Mouse (Mus musculus) embryonic facial prominence, embryonic 11.5 days (tissue): ENCODE results near the gene Gm10715. TPM values are rescaled to one million over a fixed set of nuclear protein-coding genes. Genes with fewer than 3 reads are reported as not detected.
"Not testable (repeated sequence)": the region's sequence is repeated elsewhere in the genome, so short reads cannot be mapped to it uniquely, and the experiment has no call there.

Experiments
- ATAC-seq: fragments of 200-750 bp; cut with Nextera tagmentation; replicated peaks from 2 replicates; pipeline ENCODE4 v1.8.0; 2017; ENCODE audit warnings: low read depth; ENCODE audit not compliant: insufficient number of reproducible peaks, low FRiP score, low TSS enrichment
- DNase-seq: peaks from one replicate; pipeline ENCODE4 v3.0.0-alpha.2; 2015; ENCODE audit warnings: low spot score
- H3K27ac ChIP-seq: fragments of 300-500 bp; sonication (generic); replicated peaks from 2 replicates; pipeline ENCODE4 v1.5.1; 2014; ENCODE audit warnings: mild to moderate bottlenecking, low read depth, low read length, control low read depth
- H3K27me3 ChIP-seq: fragments of 300-500 bp; sonication (generic); 2 replicates; pipeline ENCODE4 v1.6.1; 2014; ENCODE audit warnings: mild to moderate bottlenecking, low read length, moderate library complexity, mixed read lengths; ENCODE audit not compliant: control insufficient read depth, insufficient read depth
- H3K36me3 ChIP-seq: fragments of 300-500 bp; sonication (generic); replicated peaks from 2 replicates; pipeline ENCODE4 v1.6.1; 2014; ENCODE audit warnings: low read depth, mild to moderate bottlenecking, low read length, moderate library complexity, mixed read lengths; ENCODE audit not compliant: control insufficient read depth, insufficient read depth
- H3K4me1 ChIP-seq: fragments of 300-500 bp; sonication (generic); 2 replicates; pipeline ENCODE4 v1.6.1; 2014; ENCODE audit warnings: low read length, mixed read lengths; ENCODE audit not compliant: control insufficient read depth, insufficient read depth
- H3K4me2 ChIP-seq: fragments of 300-500 bp; sonication (generic); 2 replicates; pipeline ENCODE4 v1.6.1; 2014; ENCODE audit warnings: low read depth, mild to moderate bottlenecking, control low read depth, low read length, moderate library complexity
- H3K4me3 ChIP-seq: fragments of 300-500 bp; sonication (generic); 2 replicates; pipeline ENCODE4 v1.5.1; 2014; ENCODE audit warnings: low read depth, low read length, control low read depth
- H3K9ac ChIP-seq: fragments of 300-500 bp; sonication (generic); replicated peaks from 2 replicates; pipeline ENCODE4 v1.6.1; 2014; ENCODE audit warnings: mild to moderate bottlenecking, control low read depth, low read length
- H3K9me3 ChIP-seq: fragments of 300-500 bp; sonication (generic); replicated peaks from 2 replicates; pipeline ENCODE4 v1.6.1; 2016; ENCODE audit warnings: mild to moderate bottlenecking, low read length, inconsistent platforms, mixed read lengths; ENCODE audit not compliant: control insufficient read depth
- whole genome bisulfite sequencing: fragments of 180-500 bp; shearing (Covaris S2); extraction: QIAGEN DNeasy Blood & Tissue Kit; methylation state at CpG from one replicate; pipeline ENCODE4 v1.1.7; 2014; 5-methylcytosine and 5-hydroxymethylcytosine counted together
- polyA plus RNA-seq: library from polyadenylated mRNA; unstranded; fragments of >200 nt; fragmentation: Nextera tagmentation; extraction: Ambion mirVana; gene quantifications from 2 replicates; pipeline ENCODE4 v1.2.1, GENCODE M21; 2014

Gm10715 gene
- polyA plus RNA-seq, 1 experiment from 2014 or later = not detected

DNA sequence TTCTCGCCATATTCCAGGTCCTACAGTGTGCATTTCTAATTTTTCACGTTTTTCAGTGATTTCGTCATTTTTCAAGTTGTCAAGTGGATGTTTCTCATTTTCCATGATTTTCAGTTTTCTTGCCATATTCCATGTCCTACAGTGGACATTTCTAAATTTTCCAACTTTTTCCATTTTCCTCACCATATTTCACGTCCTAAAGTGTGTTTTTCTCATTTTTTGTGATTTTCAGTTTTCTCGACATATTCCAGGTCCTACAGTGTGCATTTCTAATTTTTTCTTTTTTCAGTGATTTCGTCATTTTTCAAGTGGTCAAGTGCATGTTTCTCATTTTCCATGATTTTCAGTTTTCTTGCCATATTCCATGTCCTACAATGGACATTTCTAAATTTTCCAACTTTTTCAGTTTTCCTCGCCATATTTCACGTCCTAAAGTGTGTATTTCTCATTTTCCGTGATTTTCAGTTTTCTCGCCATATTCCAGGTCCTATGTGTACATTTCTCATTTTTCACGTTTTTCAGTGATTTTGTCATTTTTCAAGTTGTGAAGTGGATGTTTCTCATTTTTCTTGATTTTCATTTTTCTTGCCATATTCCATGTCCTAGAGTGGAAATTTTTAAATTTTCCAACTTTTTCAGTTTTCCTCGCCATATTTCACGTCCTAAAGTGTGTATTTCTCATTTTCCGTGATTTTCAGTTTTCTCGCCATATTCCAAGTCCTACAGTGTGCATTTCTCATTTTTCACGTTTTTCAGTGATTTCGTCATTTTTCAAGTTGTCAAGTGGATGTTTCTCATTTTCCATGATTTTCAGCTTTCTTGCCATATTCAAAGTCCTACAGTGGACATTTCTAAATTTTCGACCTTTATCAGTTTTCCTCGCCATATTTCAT is 16.6 kb upstream of the Gm10715 start:
- not testable (repeated sequence) for H3K4me1 ChIP-seq, H3K27ac ChIP-seq, H3K9ac ChIP-seq, H3K27me3 ChIP-seq, H3K36me3 ChIP-seq, DNase-seq, H3K4me3 ChIP-seq, H3K9me3 ChIP-seq, H3K4me2 ChIP-seq
- WGBS = 81% methylated on average over 11 of the region's 19 CpGs
- 0 out of 2 replicates have a peak, but pooled peaks have one; percentile 62 for ATAC-seq

DNA sequence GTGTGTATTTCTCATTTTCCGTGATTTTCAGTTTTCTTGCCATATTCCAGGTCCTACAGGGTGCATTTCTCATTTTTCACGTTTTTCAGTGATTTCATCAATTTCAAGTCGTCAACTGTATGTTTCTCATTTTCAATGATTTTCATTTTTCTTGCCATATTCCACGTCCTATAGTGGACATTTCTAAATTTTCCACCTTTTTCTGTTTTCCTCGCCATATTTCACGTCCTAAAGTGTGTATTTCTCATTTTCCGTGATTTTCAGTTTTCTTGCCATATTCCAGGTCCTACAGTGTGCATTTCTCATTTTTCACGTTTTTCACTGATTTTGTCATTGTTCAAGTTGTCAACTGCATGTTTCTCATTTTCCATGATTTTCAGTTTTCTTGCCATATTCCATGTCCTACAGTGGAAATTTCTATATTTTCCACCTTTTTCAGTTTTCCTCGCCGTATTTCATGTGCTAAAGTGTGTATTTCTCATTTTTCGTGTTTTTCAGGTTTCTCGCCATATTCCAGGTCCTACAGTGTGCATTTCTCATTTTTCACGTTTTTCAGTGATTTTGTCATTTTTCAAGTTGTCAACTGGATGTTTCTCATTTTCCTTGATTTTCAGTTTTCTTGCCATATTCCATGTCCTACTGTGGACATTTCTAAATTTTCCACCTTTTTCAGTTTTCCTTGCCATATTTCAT is 14.2 kb upstream of the Gm10715 start:
- H3K27me3 ChIP-seq, H3K36me3 ChIP-seq, ATAC-seq, H3K27ac ChIP-seq, H3K4me3 ChIP-seq, H3K9ac ChIP-seq, H3K4me2 ChIP-seq, H3K9me3 ChIP-seq, H3K4me1 ChIP-seq: not testable (repeated sequence)
- DNase-seq = peak; percentile 1
- WGBS = 67% methylated on average over 9 of the region's 13 CpGs

DNA sequence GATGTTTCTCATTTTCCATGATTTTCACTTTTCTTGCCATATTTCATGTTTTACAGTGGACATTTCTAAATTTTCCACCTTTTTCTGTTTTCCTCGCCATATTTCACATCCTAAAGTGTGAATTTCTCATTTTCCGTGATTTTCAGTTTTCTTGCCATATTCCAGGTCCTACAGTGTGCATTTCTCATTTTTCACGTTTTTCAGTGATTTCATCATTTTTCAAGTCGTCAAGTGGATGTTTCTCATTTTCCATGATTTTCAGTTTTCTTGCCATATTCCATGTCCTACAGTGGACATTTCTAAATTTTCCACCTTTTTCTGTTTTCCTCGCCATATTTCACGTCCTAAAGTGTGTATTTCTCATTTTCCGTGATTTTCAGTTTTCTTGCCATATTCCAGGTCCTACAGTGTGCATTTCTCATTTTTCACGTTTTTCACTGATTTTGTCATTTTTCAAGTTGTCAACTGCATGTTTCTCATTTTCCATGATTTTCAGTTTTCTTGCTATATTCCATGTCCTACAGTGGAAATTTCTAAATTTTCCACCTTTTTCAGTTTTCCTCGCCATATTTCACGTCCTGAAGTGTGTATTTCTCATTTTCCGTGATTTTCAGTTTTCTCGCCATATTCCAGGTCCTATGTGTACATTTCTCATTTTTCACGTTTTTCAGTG is 13.2 kb upstream of the Gm10715 start, which contains the start of gene Gm10718:
Gm10718 (plus strand) TSS at position 236 of the 673 bp plus-strand sequence.
- H3K27me3 ChIP-seq, DNase-seq, H3K4me3 ChIP-seq, H3K27ac ChIP-seq, H3K9me3 ChIP-seq, H3K36me3 ChIP-seq, H3K4me2 ChIP-seq, ATAC-seq, H3K4me1 ChIP-seq, H3K9ac ChIP-seq: not testable (repeated sequence)
- 69% methylated on average over 9 of the region's 13 CpGs for WGBS

DNA sequence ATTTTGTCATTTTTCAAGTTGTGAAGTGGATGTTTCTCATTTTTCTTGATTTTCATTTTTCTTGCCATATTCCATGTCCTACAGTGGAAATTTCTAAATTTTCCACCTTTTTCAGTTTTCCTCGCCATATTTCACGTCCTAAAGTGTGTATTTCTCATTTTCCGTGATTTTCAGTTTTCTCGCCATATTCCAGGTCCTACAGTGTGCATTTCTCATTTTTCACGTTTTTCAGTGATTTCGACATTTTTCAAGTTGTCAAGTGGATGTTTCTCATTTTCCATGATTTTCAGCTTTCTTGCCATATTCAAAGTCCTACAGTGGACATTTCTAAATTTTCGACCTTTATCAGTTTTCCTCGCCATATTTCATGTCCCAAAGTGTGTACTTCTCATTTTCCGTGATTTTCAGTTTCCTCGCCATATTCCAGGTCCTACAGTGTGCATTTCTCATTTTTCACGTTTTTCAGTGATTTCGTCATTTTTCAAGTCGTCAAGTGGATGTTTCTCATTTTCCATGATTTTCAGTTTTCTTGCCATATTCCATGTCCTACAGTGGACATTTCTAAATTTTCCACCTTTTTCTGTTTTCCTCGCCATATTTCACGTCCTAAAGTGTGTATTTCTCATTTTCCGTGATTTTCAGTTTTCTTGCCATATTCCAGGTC is 12.6 kb upstream of the Gm10715 start:
- not testable (repeated sequence) for H3K4me3 ChIP-seq, H3K27ac ChIP-seq, H3K9ac ChIP-seq, ATAC-seq, DNase-seq, H3K4me2 ChIP-seq, H3K27me3 ChIP-seq, H3K4me1 ChIP-seq, H3K36me3 ChIP-seq, H3K9me3 ChIP-seq
- WGBS = 62% methylated on average over 14 of the region's 16 CpGs

DNA sequence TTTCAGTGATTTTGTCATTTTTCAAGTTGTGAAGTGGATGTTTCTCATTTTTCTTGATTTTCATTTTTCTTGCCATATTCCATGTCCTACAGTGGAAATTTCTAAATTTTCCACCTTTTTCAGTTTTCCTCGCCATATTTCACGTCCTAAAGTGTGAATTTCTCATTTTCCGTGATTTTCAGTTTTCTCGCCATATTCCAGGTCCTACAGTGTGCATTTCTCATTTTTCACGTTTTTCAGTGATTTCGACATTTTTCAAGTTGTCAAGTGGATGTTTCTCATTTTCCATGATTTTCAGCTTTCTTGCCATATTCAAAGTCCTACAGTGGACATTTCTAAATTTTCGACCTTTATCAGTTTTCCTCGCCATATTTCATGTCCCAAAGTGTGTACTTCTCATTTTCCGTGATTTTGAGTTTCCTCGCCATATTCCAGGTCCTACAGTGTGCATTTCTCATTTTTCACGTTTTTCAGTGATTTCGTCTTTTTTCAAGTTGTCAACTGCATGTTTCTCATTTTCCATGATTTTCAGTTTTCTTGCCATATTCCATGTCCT is 11.7 kb upstream of the Gm10715 start, which contains the start of gene Gm10717:
Gm10717 (plus strand) TSS at position 506 of the 556 bp plus-strand sequence.
- H3K9ac ChIP-seq, H3K4me2 ChIP-seq, H3K4me1 ChIP-seq, H3K9me3 ChIP-seq, H3K36me3 ChIP-seq, H3K27me3 ChIP-seq, ATAC-seq, H3K27ac ChIP-seq, H3K4me3 ChIP-seq, DNase-seq: not testable (repeated sequence)
- WGBS = 72% methylated on average over 12 of the region's 12 CpGs

DNA sequence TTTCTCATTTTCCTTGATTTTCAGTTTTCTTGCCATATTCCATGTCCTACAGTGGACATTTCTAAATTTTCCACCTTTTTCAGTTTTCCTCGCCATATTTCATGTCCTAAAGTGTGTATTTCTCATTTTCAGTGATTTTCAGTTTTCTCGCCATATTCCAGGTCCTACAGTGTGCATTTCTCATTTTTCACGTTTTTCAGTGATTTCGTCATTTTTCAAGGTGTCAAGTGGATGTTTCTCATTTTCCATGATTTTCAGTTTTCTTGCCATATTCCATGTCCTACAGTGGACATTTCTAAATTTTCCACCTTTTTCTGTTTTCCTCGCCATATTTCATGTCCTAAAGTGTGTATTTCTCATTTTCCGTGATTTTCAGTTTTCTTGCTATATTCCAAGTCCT is 11.0 kb upstream of the Gm10715 start:
- not testable (repeated sequence) for H3K4me3 ChIP-seq, H3K9ac ChIP-seq, DNase-seq, H3K9me3 ChIP-seq, H3K4me1 ChIP-seq, ATAC-seq, H3K4me2 ChIP-seq, H3K27ac ChIP-seq, H3K27me3 ChIP-seq, H3K36me3 ChIP-seq
- 65% methylated on average over 4 of the region's 6 CpGs for WGBS

DNA sequence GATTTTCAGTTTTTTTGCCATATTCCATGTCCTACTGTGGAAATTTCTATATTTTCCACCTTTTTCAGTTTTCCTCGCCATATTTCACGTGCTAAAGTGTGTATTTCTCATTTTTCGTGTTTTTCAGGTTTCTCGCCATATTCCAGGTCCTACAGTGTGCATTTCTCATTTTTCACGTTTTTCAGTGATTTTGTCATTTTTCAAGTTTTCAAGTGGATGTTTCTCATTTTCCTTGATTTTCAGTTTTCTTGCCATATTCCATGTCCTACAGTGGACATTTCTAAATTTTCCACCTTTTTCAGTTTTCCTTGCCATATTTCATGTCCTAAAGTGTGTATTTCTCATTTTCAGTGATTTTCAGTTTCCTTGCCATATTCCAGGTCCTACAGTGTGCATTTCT is 10.5 kb upstream of the Gm10715 start:
- not testable (repeated sequence) for DNase-seq, H3K36me3 ChIP-seq, H3K9ac ChIP-seq, H3K4me2 ChIP-seq, ATAC-seq, H3K27me3 ChIP-seq, H3K9me3 ChIP-seq, H3K4me3 ChIP-seq, H3K27ac ChIP-seq, H3K4me1 ChIP-seq
- 72% methylated on average over 5 of the region's 5 CpGs for WGBS
